Mouse (Mus musculus): ENCODE measurements around the gene Ppard.

The Ppard gene

GRCm38 (mm10) chr17:28258325-28258724 is 25.8 kb downstream of the Ppard start:
- no peak for DNase-seq

DNA sequence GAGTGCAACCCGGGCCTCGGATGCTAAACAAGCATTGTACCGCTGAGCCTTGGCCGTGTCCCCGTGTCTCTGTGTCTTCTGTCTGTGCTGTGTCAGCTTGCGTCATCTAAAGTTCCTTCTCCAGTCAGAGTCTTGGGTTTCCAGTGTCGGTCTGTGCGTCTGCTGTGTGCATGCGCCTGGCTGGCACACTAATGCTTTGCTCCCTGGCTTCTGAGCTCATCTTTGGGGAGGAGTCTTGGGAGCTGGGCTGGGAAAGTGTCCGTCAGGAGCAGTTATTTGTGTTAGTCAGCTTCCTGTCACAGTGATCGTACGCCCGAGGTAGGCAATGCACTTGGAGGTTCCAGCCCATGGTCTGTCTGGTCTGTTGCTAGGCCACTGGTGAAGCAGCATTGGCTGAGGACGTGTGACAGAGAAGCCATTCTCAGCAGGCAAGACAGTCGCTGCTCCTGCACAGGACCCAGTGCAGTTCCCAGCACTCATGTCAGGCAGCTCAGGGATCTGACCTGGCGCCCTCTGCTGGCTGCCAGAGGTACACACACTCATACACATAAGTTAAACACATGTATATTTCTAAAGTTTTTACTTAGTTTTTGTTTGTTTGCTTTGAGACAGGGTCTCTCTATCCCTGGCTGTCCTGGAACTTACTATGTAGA is 27.5 kb downstream of the Ppard start:
- peak; percentile 69 for DNase-seq

DNA sequence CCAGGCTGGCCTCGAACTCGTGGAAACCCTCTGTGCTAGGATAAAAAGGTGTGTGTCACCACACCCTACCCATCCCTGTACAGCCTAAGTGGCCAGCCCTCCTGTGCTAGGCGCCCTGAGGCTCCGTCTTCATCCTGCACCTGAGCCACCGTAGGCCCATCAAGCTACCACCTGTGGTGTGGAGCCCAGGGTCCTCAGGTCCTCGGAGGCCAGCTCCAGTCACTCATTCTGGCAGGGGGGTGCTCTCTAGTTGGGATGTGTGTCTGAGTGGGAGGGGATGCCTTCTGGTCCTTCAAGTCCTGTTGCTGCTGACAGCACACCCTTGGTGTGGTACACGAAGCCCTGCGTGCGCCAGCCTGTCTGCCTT is 28.0 kb downstream of the Ppard start:
- DNase-seq, result no peak

DNA sequence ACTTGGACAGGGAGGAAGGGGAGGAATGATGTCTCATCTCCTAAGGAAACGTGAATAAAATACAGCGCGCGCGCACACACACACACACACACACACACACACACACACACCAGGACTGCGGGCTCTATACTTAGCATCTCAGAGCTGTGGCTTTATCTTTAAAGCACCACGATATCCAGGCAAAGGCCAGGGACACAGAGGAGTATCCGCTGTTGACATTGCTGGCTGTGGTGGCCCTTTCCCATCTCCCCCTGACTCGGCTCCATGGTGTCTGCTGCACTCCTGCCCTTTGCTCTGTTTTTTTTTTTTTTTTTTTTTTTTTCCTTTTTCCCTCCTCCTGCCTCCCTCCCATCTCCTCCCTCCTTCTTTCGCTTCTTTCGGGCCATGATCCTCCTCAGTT is 29.3 kb downstream of the Ppard start:
- DNase-seq, result no peak

- DNase-seq, result no peak
Measured at GRCm38 (mm10) chr17:28263181-28263894, 30.8 kb downstream of the Ppard start.

GRCm38 (mm10) chr17:28267251-28267650 is 34.8 kb downstream of the Ppard start:
- no peak for DNase-seq

DNA sequence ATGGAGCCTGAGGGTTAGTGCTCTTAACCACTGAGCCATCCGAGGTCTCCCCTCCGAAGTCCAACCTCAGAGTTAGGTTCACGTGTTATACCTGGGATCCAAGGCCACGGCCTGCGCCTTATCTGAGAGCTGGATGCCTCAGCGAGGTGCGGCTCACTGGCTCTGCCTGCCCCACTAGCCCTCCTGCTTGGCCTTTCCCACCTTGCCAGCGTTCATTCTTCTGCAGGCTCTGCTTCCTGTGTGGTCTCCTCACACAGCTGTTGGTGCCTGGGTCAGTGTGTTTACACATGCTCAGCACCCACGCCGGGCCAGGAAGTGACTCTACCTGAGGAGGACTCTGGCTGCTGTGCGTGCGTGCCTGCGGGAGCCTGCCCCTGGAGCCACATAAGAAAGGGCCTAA is 37.7 kb downstream of the Ppard start:
- peak; percentile 65 for DNase-seq

DNA sequence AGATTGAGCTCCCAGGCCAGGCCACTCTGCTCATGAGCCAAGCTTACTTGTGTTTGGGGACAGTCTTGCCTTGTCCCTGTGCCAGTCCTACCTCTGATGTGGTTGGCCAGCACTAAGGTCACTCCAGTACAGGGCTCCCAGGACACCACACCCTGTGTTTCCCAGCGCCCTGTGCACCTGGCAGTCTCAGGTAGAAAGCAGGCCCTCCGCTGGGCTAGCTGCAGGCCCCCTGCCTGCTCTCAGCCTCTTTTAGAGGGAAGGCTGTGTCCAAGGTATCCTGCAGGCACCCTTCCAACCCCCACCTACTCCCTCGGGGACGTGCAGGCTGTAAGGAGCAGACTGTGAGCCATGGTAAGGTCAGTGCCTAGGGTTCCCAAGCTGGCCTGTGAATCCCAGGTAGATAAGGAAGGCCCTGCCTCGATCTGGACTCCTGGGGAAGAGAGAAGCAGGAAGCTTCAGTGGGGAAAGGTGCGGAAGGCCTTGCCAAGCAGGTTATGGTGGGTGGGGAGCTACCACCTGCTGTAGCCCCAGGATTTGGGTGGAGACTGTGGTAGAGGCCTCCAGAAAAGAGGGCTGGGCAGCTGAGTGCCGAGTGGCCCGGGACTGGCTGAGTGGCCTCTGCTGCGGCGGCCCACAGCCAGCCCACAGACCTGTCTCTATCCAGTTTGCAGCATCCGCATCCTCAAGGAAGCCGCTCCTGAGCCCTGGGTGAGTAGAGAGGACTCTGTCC is 39.2 kb downstream of the Ppard start:
- no peak for DNase-seq

GRCm38 (mm10) chr17:28272281-28272680 is 39.8 kb downstream of the Ppard start:
- DNase-seq, result no peak

DNA sequence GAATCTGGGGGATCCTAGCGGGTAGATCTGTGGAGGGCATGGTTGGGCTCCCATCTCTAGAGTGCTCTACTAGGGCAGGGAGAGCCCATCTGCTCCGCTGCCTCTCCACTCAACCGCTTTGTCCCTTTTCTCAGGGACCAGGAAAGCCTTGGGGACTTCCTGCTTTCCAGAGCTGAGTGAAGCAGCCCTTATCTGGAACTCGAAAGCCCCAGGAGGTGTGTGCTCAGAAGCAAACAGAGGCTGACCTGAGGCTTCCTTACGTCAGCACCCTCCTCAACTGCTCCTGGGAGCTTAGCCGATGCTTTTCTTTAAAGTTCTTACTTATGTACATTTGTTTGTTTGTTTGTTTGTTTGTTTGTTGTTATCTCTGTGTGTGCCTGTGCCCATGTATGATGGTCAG is 40.3 kb downstream of the Ppard start:
- DNase-seq, result no peak

GRCm38 (mm10) chr17:28274739-28275138 is 42.2 kb downstream of the Ppard start:
- peak; percentile 72 for DNase-seq

DNA sequence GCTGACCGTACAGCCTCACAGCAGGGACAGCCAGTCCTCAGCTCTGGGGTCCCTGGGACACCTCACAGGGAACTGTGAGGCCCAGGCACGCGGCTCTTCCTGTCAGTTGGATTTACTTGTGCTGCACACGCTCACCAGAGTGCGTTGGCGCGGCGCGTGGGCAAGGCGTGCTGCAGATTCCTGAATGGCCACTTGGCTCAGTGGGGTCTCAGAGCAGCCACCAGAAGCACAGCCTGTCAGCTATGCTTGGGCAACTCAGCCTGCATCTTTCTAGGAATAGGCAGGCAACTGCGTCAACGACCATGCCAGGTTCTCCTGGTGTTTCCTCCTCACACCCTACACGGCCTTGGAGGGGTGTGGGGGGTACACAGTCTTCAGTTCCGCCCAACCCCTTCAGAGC is 44.7 kb downstream of the Ppard start:
- DNase-seq, result no peak

DNA sequence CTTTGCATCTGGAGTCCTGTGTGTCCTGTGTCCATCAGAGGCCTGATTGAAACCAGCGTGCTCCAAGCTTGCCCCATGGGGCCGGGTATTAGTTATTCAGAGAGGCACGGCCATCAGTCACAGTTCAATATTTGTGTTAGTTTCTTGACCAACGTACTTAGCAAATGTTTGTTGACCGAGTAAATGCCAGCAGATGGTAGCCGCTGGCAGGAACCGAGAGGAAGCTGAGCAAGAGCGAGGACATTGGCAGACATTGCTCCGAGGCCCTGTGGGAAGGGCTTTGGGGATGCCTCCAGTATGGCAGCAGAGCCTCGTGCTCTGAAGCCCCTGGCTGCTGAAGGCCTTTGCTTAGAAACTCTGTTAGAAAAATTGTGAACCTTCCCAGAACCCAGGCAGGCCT is 45.2 kb downstream of the Ppard start:
- DNase-seq, result peak; percentile 9

DNA sequence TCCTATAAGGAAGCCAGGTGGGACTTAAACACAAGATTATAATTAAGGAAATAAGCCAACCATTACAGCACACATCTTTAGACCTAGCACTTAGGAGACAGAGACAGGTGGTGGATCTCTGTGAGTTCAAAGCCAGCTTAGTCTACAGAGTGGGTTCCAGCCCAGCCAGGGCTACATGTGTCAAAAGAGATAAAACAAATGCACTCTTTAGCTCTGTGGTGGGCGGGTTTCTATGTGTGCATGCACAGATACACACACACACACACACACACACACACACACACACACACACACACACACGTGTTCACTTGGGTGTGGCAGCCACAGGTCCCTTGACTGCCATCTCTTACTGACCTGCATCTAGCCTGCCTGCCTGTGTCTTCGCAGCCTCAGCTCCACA is 45.7 kb downstream of the Ppard start:
- no peak for DNase-seq

DNA sequence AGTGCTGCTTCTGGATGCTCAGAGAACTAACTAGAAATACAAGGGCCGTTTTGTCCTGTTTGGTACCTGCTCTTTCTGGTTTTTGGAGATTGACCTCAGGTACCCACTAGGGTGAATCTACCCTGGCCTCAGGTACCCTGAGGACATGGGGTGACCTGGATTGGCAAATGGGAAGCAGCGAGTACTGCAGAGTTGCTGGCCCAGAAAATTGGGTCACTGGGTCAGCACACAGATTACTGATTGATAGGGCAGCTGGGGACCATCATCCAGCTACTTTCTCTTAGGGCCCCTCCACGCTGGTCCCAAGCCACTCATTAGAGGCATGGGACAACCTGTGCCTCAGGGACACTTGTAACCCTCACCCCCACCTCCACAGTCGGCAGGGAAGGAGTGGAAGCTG is 46.7 kb downstream of the Ppard start:
- no peak for DNase-seq

DNA sequence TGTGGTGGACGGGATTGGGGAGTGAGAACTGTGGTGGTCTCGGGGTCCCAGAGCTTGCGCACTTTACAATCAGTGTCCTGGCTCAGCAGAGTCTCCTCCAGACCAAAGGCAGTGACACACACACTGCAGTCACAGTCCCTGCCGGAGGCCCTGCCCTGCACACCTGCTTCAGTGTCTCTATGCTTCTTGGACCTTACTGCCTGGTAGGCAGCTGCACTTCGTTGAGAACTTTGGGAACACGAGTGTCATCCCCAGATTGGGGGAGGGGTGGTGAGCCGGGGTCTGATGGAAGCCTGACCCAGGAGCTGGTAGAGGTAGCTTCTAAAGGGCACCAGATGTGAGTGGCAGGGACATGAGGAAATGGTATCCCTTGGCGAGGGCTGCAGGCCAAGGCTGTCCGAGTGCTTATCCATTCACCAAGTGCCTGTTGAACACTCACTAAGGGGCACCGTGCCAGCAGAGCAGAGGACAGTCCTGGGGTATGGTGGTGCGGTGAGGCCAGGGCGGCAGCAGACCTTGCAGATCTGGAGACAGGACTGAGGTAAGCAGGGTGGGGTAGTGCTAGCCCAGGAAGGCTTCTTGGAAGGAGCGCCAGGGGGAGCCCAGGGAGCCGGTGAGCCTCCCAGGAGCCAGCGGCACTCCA is 47.4 kb downstream of the Ppard start:
- DNase-seq, result peak; percentile 53

- DNase-seq, result no peak
Measured at GRCm38 (mm10) chr17:28280423-28280800, 47.9 kb downstream of the Ppard start.

- no peak for DNase-seq
Measured at GRCm38 (mm10) chr17:28280831-28281377, 48.4 kb downstream of the Ppard start.

GRCm38 (mm10) chr17:28281866-28282441 is 49.5 kb downstream of the Ppard start:
- DNase-seq, result no peak

DNA sequence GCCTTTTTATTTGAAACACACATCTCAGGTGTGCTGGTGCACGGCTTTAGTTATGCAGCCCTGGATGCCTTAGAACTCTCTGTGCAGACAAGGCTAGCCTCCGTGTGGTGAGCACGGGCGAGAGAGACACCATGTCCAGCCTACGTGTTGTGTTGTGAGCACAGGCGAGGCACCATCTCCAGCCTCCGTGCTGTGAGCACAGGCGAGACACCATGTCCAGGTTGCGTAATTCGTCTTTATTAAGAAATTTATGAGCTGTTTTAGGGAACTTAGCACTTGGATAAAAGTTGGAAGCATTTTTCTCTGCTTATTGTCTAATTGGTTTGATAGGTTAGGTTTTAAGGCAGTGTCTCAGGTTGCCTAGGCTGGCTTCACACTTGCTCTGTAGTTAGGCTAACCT is 50.7 kb downstream of the Ppard start:
- no peak for DNase-seq

GRCm38 (mm10) chr17:28286133-28286532 is 53.6 kb downstream of the Ppard start:
- no peak for DNase-seq

- no peak for DNase-seq
Measured at GRCm38 (mm10) chr17:28286964-28287363, 54.5 kb downstream of the Ppard start.

- no peak for DNase-seq
Measured at GRCm38 (mm10) chr17:28287578-28287977, 55.1 kb downstream of the Ppard start.

Measured in thymus, postnatal 4 days (tissue).